Mouse (Mus musculus): ENCODE results near the gene Akr1c6.
"Not testable (repeated sequence)": the region's sequence is repeated elsewhere in the genome, so short reads cannot be mapped to it uniquely, and the experiment has no call there.

Gene Akr1c6

GRCm38 (mm10) chr13:4434006-4434405 lies at the start of gene Akr1c6:
Gene Akr1c6, plus strand, starts transcription at chr13:4434306.
- DNase-seq (ENCODE audit: low read depth, low spot score): no peak

- DNase-seq (ENCODE audit: low read depth, low spot score): no peak
These were observed 49.2 kb upstream of the Akr1c6 start for GRCm38 (mm10) chr13:4384918-4385317.

- DNase-seq (ENCODE audit: low read depth, low spot score): no peak
These were observed 48.6 kb upstream of the Akr1c6 start for GRCm38 (mm10) chr13:4385541-4385940.

- no peak for DNase-seq (ENCODE audit: low read depth, low spot score)
These were observed 45.2 kb upstream of the Akr1c6 start for GRCm38 (mm10) chr13:4388762-4389446.

- DNase-seq (ENCODE audit: low read depth, low spot score): not testable (repeated sequence)
These were observed 33.7 kb upstream of the Akr1c6 start for GRCm38 (mm10) chr13:4400360-4400759.

- DNase-seq (ENCODE audit: low read depth, low spot score): no peak
These were observed 33.3 kb upstream of the Akr1c6 start for GRCm38 (mm10) chr13:4400831-4401230.

- no peak for DNase-seq (ENCODE audit: low read depth, low spot score)
These were observed 31.9 kb upstream of the Akr1c6 start for GRCm38 (mm10) chr13:4402221-4402620.

GRCm38 (mm10) chr13:4404726-4405125 lies 29.4 kb upstream of the Akr1c6 start:
- no peak for DNase-seq (ENCODE audit: low read depth, low spot score)

GRCm38 (mm10) chr13:4406771-4407170 lies 27.3 kb upstream of the Akr1c6 start:
- DNase-seq (ENCODE audit: low read depth, low spot score): no peak

- no peak for DNase-seq (ENCODE audit: low read depth, low spot score)
These were observed 5.5 kb upstream of the Akr1c6 start for GRCm38 (mm10) chr13:4428558-4428957.

- no peak for DNase-seq (ENCODE audit: low read depth, low spot score)
These were observed 5.1 kb upstream of the Akr1c6 start for GRCm38 (mm10) chr13:4429034-4429433.

- DNase-seq (ENCODE audit: low read depth, low spot score): no peak
These were observed 3.0 kb upstream of the Akr1c6 start for GRCm38 (mm10) chr13:4431129-4431528.

GRCm38 (mm10) chr13:4465641-4466040 lies 31.5 kb downstream of the Akr1c6 start:
- no peak for DNase-seq (ENCODE audit: low read depth, low spot score)

GRCm38 (mm10) chr13:4467896-4468295 lies 33.8 kb downstream of the Akr1c6 start:
- no peak for DNase-seq (ENCODE audit: low read depth, low spot score)
